Mouse (Mus musculus) erythroblast, embryonic 14.5 days (primary cell): ENCODE results near the gene Ly6g6d. TPM values are rescaled to one million over a fixed set of nuclear protein-coding genes. Genes with fewer than 3 reads are reported as not detected.

Source experiments
- H3K27me3 ChIP-seq: 2 replicates; pipeline ENCODE4 v1.6.1; 2012; ENCODE audit warnings: inconsistent platforms; ENCODE audit not compliant: control insufficient read depth
- H3K36me3 ChIP-seq: 2 replicates; pipeline ENCODE4 v1.6.1; 2012; ENCODE audit warnings: mild to moderate bottlenecking, inconsistent platforms; ENCODE audit not compliant: control insufficient read depth
- H3K4me1 ChIP-seq: 2 replicates; pipeline ENCODE4 v1.6.1; 2012; ENCODE audit warnings: inconsistent platforms; ENCODE audit not compliant: control insufficient read depth
- H3K4me3 ChIP-seq: replicated peaks from 2 replicates; pipeline ENCODE3; 2012; ENCODE audit warnings: moderate library complexity, mild to moderate bottlenecking, inconsistent platforms
- H3K9me3 ChIP-seq: 2 replicates; pipeline ENCODE4 v1.6.1; 2012; ENCODE audit warnings: low read length, inconsistent platforms, mixed read lengths; ENCODE audit not compliant: control insufficient read depth
- GATA1 ChIP-seq: IDR thresholded peaks from 2 replicates; pipeline ENCODE4 v1.6.1; 2012; ENCODE audit warnings: low read length, inconsistent platforms, mixed read lengths
- TAL1 ChIP-seq: IDR thresholded peaks from 3 replicates; pipeline ENCODE4 v1.6.1; 2012; ENCODE audit warnings: low read length, inconsistent platforms, mixed read lengths
- polyA plus RNA-seq: library from polyadenylated mRNA; stranded (reverse); fragments of >175 nt; gene quantifications from 2 replicates; pipeline ENCODE4 v1.2.3, GENCODE M21; 2012

Ly6g6d gene
- polyA plus RNA-seq, 1 experiment, result not detected

GRCm38 (mm10) chr17:35103221-35103690, 25.4 kb upstream of the Ly6g6d start:
- no peaks in the 10 kb centered on the region for H3K9me3 ChIP-seq
- no peaks in the 10 kb centered on the region for H3K27me3 ChIP-seq
- H3K4me3 ChIP-seq, result no peak overlapping the region
- peaks cover 61% of the 10 kb centered on the region for H3K4me1 ChIP-seq
- TF ChIP-seq GATA1, result no peak
- no peak for TF ChIP-seq TAL1
- H3K36me3 ChIP-seq, result peaks cover 67% of the 10 kb centered on the region

GRCm38 (mm10) chr17:35102299-35102698, 24.4 kb upstream of the Ly6g6d start:
- TF ChIP-seq GATA1, result no peak
- no peak for TF ChIP-seq TAL1
- Histone ChIP-seq H3K4me1 (peaks cover 63% of the 10 kb centered on the region), H3K36me3 (peaks cover 76% of the 10 kb centered on the region), H3K4me3 (no peak overlapping the region), H3K9me3 (no peaks in the 10 kb centered on the region), H3K27me3 (no peaks in the 10 kb centered on the region)

GRCm38 (mm10) chr17:35101161-35101560, 23.3 kb upstream of the Ly6g6d start:
- peaks cover 72% of the 10 kb centered on the region for H3K4me1 ChIP-seq
- peaks cover 88% of the 10 kb centered on the region for H3K36me3 ChIP-seq
- H3K4me3 ChIP-seq, result no peak overlapping the region
- no peaks in the 10 kb centered on the region for H3K9me3 ChIP-seq
- no peak for TF ChIP-seq TAL1
- TF ChIP-seq GATA1, result no peak
- H3K27me3 ChIP-seq, result no peaks in the 10 kb centered on the region

- TF ChIP-seq TAL1 (no peak), GATA1 (no peak)
- no peaks in the 10 kb centered on the region for H3K9me3 ChIP-seq
- no peak overlapping the region for H3K4me3 ChIP-seq
- peaks cover 65% of the 10 kb centered on the region for H3K4me1 ChIP-seq
- H3K27me3 ChIP-seq, result no peaks in the 10 kb centered on the region
- H3K36me3 ChIP-seq, result peaks cover 96% of the 10 kb centered on the region
These were observed 22.4 kb upstream of the Ly6g6d start for GRCm38 (mm10) chr17:35100196-35100765.

GRCm38 (mm10) chr17:35097164-35097655, 19.3 kb upstream of the Ly6g6d start:
- H3K9me3 ChIP-seq, result no peaks in the 10 kb centered on the region
- TF ChIP-seq GATA1 (no peak), TAL1 (no peak)
- H3K4me3 ChIP-seq, result no peak overlapping the region
- H3K27me3 ChIP-seq, result no peaks in the 10 kb centered on the region
- H3K36me3 ChIP-seq, result peaks cover 99% of the 10 kb centered on the region
- H3K4me1 ChIP-seq, result peaks cover 41% of the 10 kb centered on the region

- no peak for TF ChIP-seq TAL1
- TF ChIP-seq GATA1, result no peak
- H3K4me1 ChIP-seq, result peaks cover 39% of the 10 kb centered on the region
- no peak overlapping the region for H3K4me3 ChIP-seq
- H3K27me3 ChIP-seq, result no peaks in the 10 kb centered on the region
- no peaks in the 10 kb centered on the region for H3K9me3 ChIP-seq
- peaks cover 99% of the 10 kb centered on the region for H3K36me3 ChIP-seq
These were observed 18.7 kb upstream of the Ly6g6d start for GRCm38 (mm10) chr17:35096597-35096996.

GRCm38 (mm10) chr17:35094475-35095365, 16.9 kb upstream of the Ly6g6d start:
- Histone ChIP-seq H3K27me3 (no peaks in the 10 kb centered on the region), H3K36me3 (peaks cover 96% of the 10 kb centered on the region), H3K9me3 (no peaks in the 10 kb centered on the region), H3K4me3 (no peak overlapping the region), H3K4me1 (peaks cover 45% of the 10 kb centered on the region)
- TF ChIP-seq TAL1 (no peak), GATA1 (no peak)

GRCm38 (mm10) chr17:35092403-35093198, 14.7 kb upstream of the Ly6g6d start:
- Histone ChIP-seq H3K4me1 (peaks cover 49% of the 10 kb centered on the region), H3K4me3 (no peak overlapping the region), H3K27me3 (no peaks in the 10 kb centered on the region), H3K36me3 (peaks cover 75% of the 10 kb centered on the region), H3K9me3 (no peaks in the 10 kb centered on the region)
- no peak for TF ChIP-seq TAL1
- no peak for TF ChIP-seq GATA1
